Mouse (Mus musculus) heart, postnatal 0 days (tissue): ENCODE measurements around the gene Adcy7.

Source experiments
- CTCF ChIP-seq: IDR thresholded peaks from 2 replicates; pipeline ENCODE4 v1.5.1; 2016; ENCODE audit warnings: antibody characterized with exemption, control low read depth, low read depth
- EP300 ChIP-seq: IDR thresholded peaks from 2 replicates; pipeline ENCODE4 v1.6.1; 2016; ENCODE audit warnings: antibody characterized with exemption, low read depth

DNA sequence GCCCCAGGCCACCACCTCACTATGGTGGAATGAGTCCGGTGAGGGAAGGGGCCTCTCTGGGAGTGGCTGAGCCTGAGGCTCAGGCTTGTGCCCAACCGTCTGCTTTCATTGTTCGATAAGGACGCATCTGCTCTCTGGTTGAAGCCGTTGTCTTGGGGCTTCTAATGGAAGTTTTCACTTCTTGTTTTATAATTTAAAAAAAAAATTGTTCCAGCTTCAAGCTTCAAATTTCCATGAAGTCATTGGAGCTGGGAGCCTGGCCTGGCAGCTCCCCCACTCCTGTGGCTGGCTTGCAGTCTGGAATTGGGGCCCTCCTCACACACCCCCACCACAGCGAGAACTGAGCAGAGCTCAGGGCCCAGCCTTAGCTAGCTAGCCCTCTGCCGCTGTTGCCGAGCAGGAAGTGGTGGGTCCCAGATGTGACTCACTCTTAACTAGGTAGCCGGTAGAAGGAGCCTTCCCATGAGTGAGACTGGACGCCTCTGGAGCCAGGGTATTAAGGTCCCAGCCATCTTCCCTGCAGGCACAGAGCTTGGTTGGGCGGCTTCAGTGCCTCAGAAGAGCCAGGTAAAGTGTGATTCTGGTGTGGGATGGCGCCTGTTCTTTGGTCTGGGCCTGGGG lies 16.5 kb downstream of the Adcy7 start:
- TF ChIP-seq CTCF: no peak
- no peak for TF ChIP-seq EP300
